Mouse (Mus musculus) effector memory CD4-positive, alpha-beta T cell, adult 5 months (primary cell): Measurements from ENCODE around the gene Hist1h2af. TPM values are rescaled to one million over a fixed set of nuclear protein-coding genes. Genes with fewer than 3 reads are reported as not detected.

Source experiments
- polyA plus RNA-seq: library from polyadenylated mRNA; unstranded; fragments of 100-300 nt; shearing (Covaris generic); gene quantifications from one replicate; pipeline ENCODE4 v1.2.1, GENCODE M21; 2017

Hist1h2af gene
- polyA plus RNA-seq, 1 experiment from 2014 or later = not detected

Other genes starting within 250 kb of the Hist1h2af start
- 11.3 TPM for gene Zfp322a, start 164.7 kb upstream of the Hist1h2af start, polyA plus RNA-seq
- gene Abt1, start 110.0 kb upstream of the Hist1h2af start, polyA plus RNA-seq = 14.7 TPM
- not detected for gene Btn1a1, start 68.0 kb upstream of the Hist1h2af start, polyA plus RNA-seq
- gene Btn2a2, start 45.0 kb upstream of the Hist1h2af start, polyA plus RNA-seq = not detected
- gene Hist1h4h, start 2.9 kb upstream of the Hist1h2af start, polyA plus RNA-seq = 4.7 TPM
- not detected for gene Hist1h3g, start 1.5 kb downstream of the Hist1h2af start, polyA plus RNA-seq
- 0.29 TPM for gene Hist1h2bh, start 9.5 kb downstream of the Hist1h2af start, polyA plus RNA-seq
- gene Hist1h3f, start 10.1 kb downstream of the Hist1h2af start, polyA plus RNA-seq = 1.1 TPM
- not detected for gene Hist1h4f, start 17.7 kb downstream of the Hist1h2af start, polyA plus RNA-seq
- gene Hist1h1d, start 19.4 kb downstream of the Hist1h2af start, polyA plus RNA-seq = 0.21 TPM
- 2.8 TPM for gene Hist1h3e, start 28.5 kb downstream of the Hist1h2af start, polyA plus RNA-seq
- gene Hist1h2ae, start 37.3 kb downstream of the Hist1h2af start, polyA plus RNA-seq = 1.7 TPM
- gene Hist1h2bg, start 37.5 kb downstream of the Hist1h2af start, polyA plus RNA-seq = 3.7 TPM
- not detected for gene Hist1h2bf, start 40.3 kb downstream of the Hist1h2af start, polyA plus RNA-seq
- gene Hist1h2ad, start 40.5 kb downstream of the Hist1h2af start, polyA plus RNA-seq = 0.70 TPM
- not detected for gene Hist1h3d, start 41.9 kb downstream of the Hist1h2af start, polyA plus RNA-seq
- 14.8 TPM for gene Hist1h4d, start 47.7 kb downstream of the Hist1h2af start, polyA plus RNA-seq
- 2.0 TPM for gene Hist1h2be, start 87.2 kb downstream of the Hist1h2af start, polyA plus RNA-seq
- gene Hist1h1e, start 88.7 kb downstream of the Hist1h2af start, polyA plus RNA-seq = 4.4 TPM
- gene Hist1h2ac, start 150.0 kb downstream of the Hist1h2af start, polyA plus RNA-seq = 0.29 TPM
- 10.1 TPM for gene Hist1h2bc, start 150.3 kb downstream of the Hist1h2af start, polyA plus RNA-seq
- not detected for gene Hist1h1t, start 161.9 kb downstream of the Hist1h2af start, polyA plus RNA-seq
- 4.5 TPM for gene Hist1h4c, start 164.5 kb downstream of the Hist1h2af start, polyA plus RNA-seq
- gene Hfe, start 176.9 kb downstream of the Hist1h2af start, polyA plus RNA-seq = 0.79 TPM
- gene Hist1h1c, start 204.9 kb downstream of the Hist1h2af start, polyA plus RNA-seq = 34.3 TPM
- gene Hist1h3c, start 211.7 kb downstream of the Hist1h2af start, polyA plus RNA-seq = not detected
- gene Hist1h2bb, start 212.8 kb downstream of the Hist1h2af start, polyA plus RNA-seq = not detected
- gene Hist1h2ab, start 217.2 kb downstream of the Hist1h2af start, polyA plus RNA-seq = not detected
- not detected for gene Hist1h3b, start 218.4 kb downstream of the Hist1h2af start, polyA plus RNA-seq
- 6.6 TPM for gene Hist1h4b, start 223.1 kb downstream of the Hist1h2af start, polyA plus RNA-seq
- not detected for gene Hist1h4a, start 227.3 kb downstream of the Hist1h2af start, polyA plus RNA-seq
- 3.8 TPM for gene Hist1h3a, start 228.5 kb downstream of the Hist1h2af start, polyA plus RNA-seq
- not detected for gene Hist1h1a, start 229.8 kb downstream of the Hist1h2af start, polyA plus RNA-seq
- gene Trim38, start 236.0 kb downstream of the Hist1h2af start, polyA plus RNA-seq = not detected